Mouse (Mus musculus): ENCODE data around the gene Rapgef2.

Rapgef2 gene

GRCm38 (mm10) chr3:79286376-79287107, at the start of gene Rapgef2:
TSS of gene Rapgef2 (minus strand) at chr3:79286517.
- DNase-seq (ENCODE audit: low spot score): peak; percentile 52

DNA sequence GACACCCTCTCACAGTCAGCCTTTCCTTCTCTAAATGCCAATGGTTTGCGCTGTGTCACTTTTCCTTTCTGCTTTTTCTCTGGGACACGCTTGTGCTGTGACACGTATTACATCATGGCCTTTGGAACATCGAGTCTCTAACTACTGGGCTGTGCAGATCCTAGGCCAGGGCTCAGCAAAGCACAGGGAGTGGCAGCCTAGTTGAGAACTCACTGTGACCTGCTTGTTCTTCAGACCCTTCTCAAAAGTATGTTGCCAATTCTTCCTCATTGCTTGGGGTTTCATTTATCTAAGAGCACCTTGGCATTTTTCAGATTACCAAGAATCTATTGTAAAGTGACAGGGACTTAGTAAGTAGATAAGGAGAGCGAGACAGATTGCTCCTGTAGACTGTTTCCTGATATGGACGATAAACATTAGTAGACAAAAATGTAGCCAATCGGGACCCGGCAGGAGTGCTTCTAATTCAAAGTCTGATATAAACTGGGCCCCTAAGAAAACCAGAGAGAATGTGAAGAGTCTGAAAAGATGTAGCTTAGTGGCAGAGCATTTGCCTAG, 47.4 kb upstream of the Rapgef2 start:
- no peak for DNase-seq (ENCODE audit: low spot score)

GRCm38 (mm10) chr3:79333051-79333450, 46.7 kb upstream of the Rapgef2 start:
- no peak for DNase-seq (ENCODE audit: low spot score)

DNA sequence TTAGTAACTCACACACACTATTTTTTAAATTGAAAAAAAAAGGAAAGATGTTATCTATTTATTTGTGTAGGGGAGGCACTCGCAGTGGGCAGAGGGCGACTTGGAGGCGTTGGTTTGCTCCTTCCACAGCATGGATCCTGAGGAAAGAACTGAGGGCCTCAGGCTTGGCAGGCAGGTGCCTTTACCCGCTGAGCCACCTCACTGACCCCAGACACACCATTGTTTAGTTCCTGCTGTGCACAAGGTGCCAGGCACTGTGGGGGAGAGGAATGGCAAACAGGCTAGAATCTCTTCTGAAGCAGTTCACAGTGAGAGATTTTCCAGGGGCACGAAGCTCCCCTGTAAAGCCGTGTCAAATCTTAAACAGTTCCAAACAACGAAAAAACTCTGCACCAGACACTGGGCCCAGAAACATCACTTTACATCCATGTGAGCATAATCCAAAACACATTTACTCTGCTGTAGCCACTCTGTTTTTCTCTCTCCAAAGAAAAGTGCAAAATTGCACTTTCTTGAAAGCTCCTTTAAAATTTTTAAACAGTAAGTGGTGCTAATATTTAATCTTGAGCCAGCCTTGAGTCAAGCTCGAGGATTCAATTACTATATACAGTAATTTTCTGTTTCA, 43.5 kb upstream of the Rapgef2 start:
- no peak for DNase-seq (ENCODE audit: low spot score)

GRCm38 (mm10) chr3:79324697-79325526, 38.6 kb upstream of the Rapgef2 start:
- no peak for DNase-seq (ENCODE audit: low spot score)

- no peak for DNase-seq (ENCODE audit: low spot score)
Measured at GRCm38 (mm10) chr3:79314006-79314698, 27.8 kb upstream of the Rapgef2 start.

GRCm38 (mm10) chr3:79311895-79312294, 25.6 kb upstream of the Rapgef2 start:
- DNase-seq (ENCODE audit: low spot score): no peak

DNA sequence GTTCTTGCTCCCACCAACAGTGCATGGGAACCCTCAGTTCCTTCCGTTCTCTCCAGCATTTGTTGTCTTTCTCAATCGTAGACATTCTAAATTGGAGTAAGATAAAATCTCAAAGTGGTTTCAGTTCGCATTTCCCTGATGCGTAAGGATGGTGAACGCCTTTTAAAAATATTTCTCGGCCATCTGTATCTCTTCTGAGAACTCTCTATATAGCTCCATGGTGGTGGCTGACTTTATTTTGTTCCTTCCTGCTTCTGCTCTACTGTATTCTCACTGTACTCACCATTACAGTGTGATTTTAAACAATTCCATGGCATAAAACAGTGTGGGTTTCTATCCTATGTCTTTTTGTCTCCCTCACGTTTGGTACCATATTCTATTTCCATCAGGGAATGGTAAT, 23.9 kb upstream of the Rapgef2 start:
- DNase-seq (ENCODE audit: low spot score): no peak

GRCm38 (mm10) chr3:79308605-79309004, 22.3 kb upstream of the Rapgef2 start:
- DNase-seq (ENCODE audit: low spot score): no peak

- DNase-seq (ENCODE audit: low spot score): no peak
Measured at GRCm38 (mm10) chr3:79299401-79299800, 13.1 kb upstream of the Rapgef2 start.

DNA sequence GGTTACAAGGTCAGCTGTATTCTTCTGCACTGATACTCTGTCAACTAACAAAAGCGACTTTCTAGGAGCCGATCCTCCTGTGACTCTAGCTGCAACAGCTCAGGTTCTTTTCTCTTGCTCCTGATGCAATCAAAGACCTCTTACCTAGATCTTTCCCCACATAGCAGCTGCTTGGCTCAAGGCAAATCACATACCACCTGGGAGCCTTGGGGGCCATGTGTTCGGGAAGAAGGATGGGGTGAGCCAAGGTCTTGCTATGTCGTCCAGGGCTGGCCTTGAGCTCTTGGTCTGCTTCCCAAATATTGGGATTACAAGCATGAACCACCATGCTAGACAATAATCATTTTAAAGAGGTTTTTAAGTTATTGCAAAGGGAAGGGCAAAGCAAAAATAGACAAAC, 11.0 kb upstream of the Rapgef2 start:
- no peak for DNase-seq (ENCODE audit: low spot score)

DNA sequence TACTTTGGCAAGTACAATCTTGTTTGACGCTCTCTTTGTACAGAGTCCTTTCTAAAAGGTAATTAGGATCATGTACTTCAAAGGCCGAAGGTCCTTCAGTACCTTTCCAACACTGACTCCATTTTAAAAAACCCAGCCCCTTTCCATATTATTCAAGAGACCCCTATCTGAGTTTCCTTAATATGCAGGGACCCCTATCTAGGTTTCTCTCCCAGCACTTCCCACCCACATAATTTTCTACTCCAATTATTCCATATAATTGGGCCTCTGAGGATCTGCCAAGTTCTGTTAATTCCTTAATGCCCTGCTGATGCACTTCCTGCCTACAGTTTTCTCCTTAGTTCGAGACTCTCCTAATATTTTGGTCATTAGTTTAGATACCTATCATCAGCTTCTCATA, 10.3 kb upstream of the Rapgef2 start:
- DNase-seq (ENCODE audit: low spot score): no peak

GRCm38 (mm10) chr3:79296049-79296448, 9.7 kb upstream of the Rapgef2 start:
- DNase-seq (ENCODE audit: low spot score): no peak

- DNase-seq (ENCODE audit: low spot score): no peak
Measured at GRCm38 (mm10) chr3:79294701-79295100, 8.4 kb upstream of the Rapgef2 start.

GRCm38 (mm10) chr3:79293023-79293422, 6.7 kb upstream of the Rapgef2 start:
- no peak for DNase-seq (ENCODE audit: low spot score)

- no peak for DNase-seq (ENCODE audit: low spot score)
Measured at GRCm38 (mm10) chr3:79289050-79289449, 2.7 kb upstream of the Rapgef2 start.

DNA sequence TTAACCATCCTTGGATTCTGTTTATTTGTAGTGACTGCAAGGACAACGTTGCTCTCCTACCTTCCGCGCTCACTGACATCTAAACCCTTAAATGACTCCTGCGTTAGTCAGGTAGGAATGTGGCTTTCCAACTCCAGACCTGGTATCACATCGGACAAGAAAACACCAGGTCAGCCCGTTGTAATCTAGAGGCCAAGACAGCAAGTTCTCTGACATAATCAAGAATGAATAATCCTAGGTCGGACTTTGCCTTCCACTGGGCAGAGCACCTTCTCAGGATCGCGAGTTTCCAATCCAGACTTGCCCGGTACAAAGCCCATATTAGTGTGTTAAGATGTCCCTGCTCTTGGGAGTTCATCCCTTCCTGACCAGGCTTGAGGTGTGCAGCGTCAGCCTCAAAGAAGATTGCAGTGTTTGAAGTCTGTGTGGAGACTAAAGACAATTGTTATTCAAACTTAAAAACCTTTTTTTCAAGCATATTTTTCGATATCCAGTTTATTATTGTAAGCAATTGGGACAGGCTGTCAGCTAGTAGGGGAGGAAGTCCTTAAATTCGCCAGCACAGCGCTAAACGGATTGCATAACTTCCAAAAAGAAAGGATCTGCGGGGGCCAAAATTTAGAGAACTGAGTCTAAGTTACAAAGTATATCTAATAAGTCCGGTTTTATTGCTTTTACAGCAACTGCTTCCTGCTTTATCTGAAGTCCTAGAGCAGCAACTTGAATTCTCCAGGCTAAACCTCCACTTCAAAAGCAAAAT, 1.6 kb upstream of the Rapgef2 start:
- no peak for DNase-seq (ENCODE audit: low spot score)

DNA sequence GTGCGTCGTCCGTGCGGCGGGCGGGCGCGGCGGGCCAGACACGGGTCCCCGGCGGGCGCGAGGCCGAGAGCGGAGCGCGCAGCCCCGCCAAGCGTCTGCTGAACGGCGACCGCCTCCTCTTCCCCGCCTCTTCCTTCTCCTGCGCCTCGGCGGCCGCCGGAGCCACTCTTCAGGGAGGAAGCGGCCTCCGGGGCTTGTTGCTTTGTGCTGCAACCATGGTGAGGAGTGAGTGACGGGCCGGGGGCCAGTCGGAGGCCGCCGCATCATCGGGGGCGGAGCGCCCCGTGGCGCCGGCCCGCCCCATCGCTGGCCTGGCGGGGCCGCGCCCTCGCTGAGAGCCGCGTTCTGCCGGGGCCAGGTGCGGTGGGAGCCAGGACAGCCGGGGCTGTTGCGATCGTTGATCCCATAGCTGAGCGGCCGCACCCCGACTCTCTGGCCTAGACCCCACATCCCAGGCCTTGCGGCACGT, 825 bp upstream of the Rapgef2 start:
- peak; percentile 96 for DNase-seq (ENCODE audit: low spot score)

DNA sequence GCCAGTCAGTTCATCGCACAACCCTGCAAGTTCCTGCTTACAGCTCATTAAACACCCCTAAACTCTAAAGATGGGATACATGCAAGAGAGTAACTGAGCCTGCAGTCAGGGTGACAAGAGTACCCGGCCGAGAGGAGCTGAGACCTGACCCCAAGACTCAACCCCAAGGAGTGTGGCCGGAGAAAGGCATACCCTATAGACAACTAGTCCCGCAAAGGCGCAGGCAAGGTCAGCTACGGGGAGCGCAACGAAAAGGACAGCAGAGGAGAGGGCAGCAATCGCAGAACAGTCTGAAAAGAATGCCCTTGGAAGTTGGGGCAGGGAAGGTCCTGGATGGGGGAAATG, 314 bp downstream of the Rapgef2 start:
- peak; percentile 4 for DNase-seq (ENCODE audit: low spot score)

DNA sequence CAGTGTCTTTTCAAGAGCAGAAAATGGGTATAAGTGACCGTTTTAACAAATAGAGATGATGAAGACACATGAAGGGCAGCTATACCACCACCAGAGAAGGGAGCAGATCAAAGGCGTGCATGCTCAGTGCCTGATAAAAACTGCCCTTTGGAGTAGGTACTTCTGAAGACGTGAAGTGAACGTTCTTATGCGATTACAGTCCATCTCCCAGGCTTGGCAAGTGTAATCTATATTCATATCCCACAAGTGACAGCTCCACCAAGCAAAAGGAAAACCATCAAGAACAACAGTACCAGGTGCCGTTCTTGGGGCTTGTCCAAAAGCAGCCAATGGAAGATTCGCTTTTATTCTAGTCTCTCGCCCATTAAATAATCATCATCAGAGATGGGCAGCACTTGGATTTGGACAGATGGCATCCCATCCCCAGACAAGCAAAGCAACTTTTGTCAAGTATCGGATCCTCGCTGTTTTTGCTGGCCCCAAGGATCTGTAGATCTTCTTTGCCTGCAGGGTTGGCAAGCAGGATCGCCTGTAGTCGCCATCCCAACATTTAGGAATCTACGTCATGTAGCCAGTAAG, 1.1 kb downstream of the Rapgef2 start:
- DNase-seq (ENCODE audit: low spot score): no peak

GRCm38 (mm10) chr3:79283976-79284375, 2.3 kb downstream of the Rapgef2 start:
- no peak for DNase-seq (ENCODE audit: low spot score)

All from T-cell, adult 2 months (primary cell).